In genomic region chr3:107743107-107743506, GRCm38 (mm10) we compare ENCODE assay signal across 13 mouse cellular contexts. TPM values are rescaled to one million over a fixed set of nuclear protein-coding genes. Genes with fewer than 3 reads are reported as not detected.
A peak's percentile ranks its signal among the peaks of the same experiment; 100 is the strongest.
DNase-seq lines count a peak whose midpoint lies in the region; ATAC-seq and TF ChIP-seq lines count a peak whose summit lies in the region.
"Had no signal": no experiment of that assay in that cellular context is flagged by ENCODE, and none has a peak within 500 bp of the region (broad histone marks: within the 10 kb centered on the region; RNA-seq: fewer than 3 reads in every experiment).

No protein-coding gene starts in this region.

- H3K4me3 ChIP-seq in heart, embryonic 13.5 days = no peak overlapping the region
- no peak overlapping the region for H3K4me3 ChIP-seq in lung, adult 2 months (replicated peaks; ENCODE audit: extremely low read depth, low read depth, low read length)
- H3K4me3 ChIP-seq in embryonic facial prominence, embryonic 10.5 days = no peak overlapping the region
- no peak overlapping the region for H3K4me3 ChIP-seq in left cerebral cortex, adult 2 months
- H3K4me3 ChIP-seq: megakaryocyte, embryonic 14.5 days; myocyte; stomach, embryonic 15.5 days had no signal

- no peak for ATAC-seq in heart, embryonic 13.5 days (ENCODE audit: extremely low read depth, insufficient number of reproducible peaks, low FRiP score, low TSS enrichment)

- H3K36me3 ChIP-seq in heart, embryonic 13.5 days = peaks cover 44% of the 10 kb centered on the region
- peaks cover 39% of the 10 kb centered on the region for H3K36me3 ChIP-seq in embryonic facial prominence, embryonic 10.5 days (replicated peaks)

- no peaks in the 10 kb centered on the region for H3K27me3 ChIP-seq in heart, embryonic 13.5 days (replicated peaks)
- no peaks in the 10 kb centered on the region for H3K27me3 ChIP-seq in embryonic facial prominence, embryonic 10.5 days (replicated peaks; ENCODE audit: low read depth, poor library complexity, severe bottlenecking)
- H3K27me3 ChIP-seq: stomach, embryonic 15.5 days had no signal

- H3K27ac ChIP-seq in heart, embryonic 13.5 days (replicated peaks) = 0 out of 2 replicates have a peak overlapping the region, but pooled peaks have one; percentile 21
- H3K27ac ChIP-seq in embryonic facial prominence, embryonic 10.5 days (replicated peaks) = peak overlapping the region; percentile 85
- H3K27ac ChIP-seq in left cerebral cortex, adult 2 months = no peak overlapping the region
- H3K27ac ChIP-seq: stomach, embryonic 15.5 days had no signal

- H3K9ac ChIP-seq in heart, embryonic 13.5 days = no peak overlapping the region
- H3K9ac ChIP-seq: stomach, embryonic 15.5 days had no signal

- H3K4me1 ChIP-seq in heart, embryonic 13.5 days = peaks cover 51% of the 10 kb centered on the region
- H3K4me1 ChIP-seq in lung, adult 2 months (ENCODE audit: control insufficient read depth, insufficient read depth, low read length) = 0 out of 2 replicates have a peak, but pooled peaks cover 3% of the 10 kb centered on the region
- peaks cover 48% of the 10 kb centered on the region for H3K4me1 ChIP-seq in embryonic facial prominence, embryonic 10.5 days

- TF ChIP-seq CTCF in lung, adult 2 months (IDR thresholded peaks at IDR 0.05; ENCODE audit: insufficient read depth, low read length) = no peak
- TF ChIP-seq CTCF in left cerebral cortex, adult 2 months (IDR thresholded peaks at IDR 0.05) = no peak

- TF ChIP-seq POLR2A in lung, adult 2 months (IDR thresholded peaks at IDR 0.05; ENCODE audit: borderline replicate concordance, extremely low read depth, low read depth, low read length) = no peak

- H3K9me3 ChIP-seq in heart, embryonic 13.5 days = no peaks in the 10 kb centered on the region
- H3K9me3 ChIP-seq in embryonic facial prominence, embryonic 10.5 days = no peaks in the 10 kb centered on the region
- H3K9me3 ChIP-seq: megakaryocyte, embryonic 14.5 days; stomach, embryonic 15.5 days had no signal

- 7% methylated on average over 3 of the region's 3 CpGs for WGBS in heart, embryonic 13.5 days
- WGBS in lung, adult 2 months = 26% methylated on average over 3 of the region's 3 CpGs
- 29% methylated on average over 3 of the region's 3 CpGs for WGBS in embryonic facial prominence, embryonic 10.5 days

- intact Hi-C loops in left cerebral cortex, adult 2 months (cut with DNase I) = no loop called here

- no peak for DNase-seq in heart, adult 8-10 months (ENCODE audit: low spot score)
- peak; percentile 40 for DNase-seq in lung, postnatal 10 days
- DNase-seq in lung, adult 2 months = no peak
- DNase-seq in embryonic facial prominence, embryonic 10.5 days (ENCODE audit: low spot score) = peak; percentile 7
- peak; percentile 56 to 71 for DNase-seq in kidney, postnatal 4 days
- no peak for DNase-seq in left cerebral cortex, adult 2 months (ENCODE audit: extremely low spot score in 1 of 2, low spot score in 2 of 2)
- DNase-seq: cerebellum, adult 11 months; gastrocnemius, postnatal 14 days had no signal

- no peak overlapping the region for H3K4me2 ChIP-seq in heart, embryonic 13.5 days
- H3K4me2 ChIP-seq: liver, embryonic 11.5 days; stomach, embryonic 15.5 days had no signal

RNA-seq across cellular contexts. Expression of gene Csf1, which starts 17.2 kb away (rescaled TPM):
- polyA plus RNA-seq in heart, embryonic 13.5 days (2015; fragmentation: Nextera tagmentation; extraction: Ambion mirVana) = 8.3 and 11.6 TPM in 2 replicates
- total RNA-seq in heart, adult 8-10 months (2022) = 10 to 100 TPM; 43.5 to 56.6 (median 51.5) TPM
- 27.8 and 32.5 TPM in 2 replicates for polyA plus RNA-seq in lung, adult 2 months (2012; rRNA removed)
- 3.8 and 4.4 TPM in 2 replicates for polyA plus RNA-seq in embryonic facial prominence, embryonic 10.5 days (2016; fragmentation: Nextera tagmentation; extraction: Ambion mirVana)
- 10 to 100 TPM; 12.6 to 13.2 TPM for total RNA-seq in left cerebral cortex, adult 2 months (2021)

RNA-seq across cellular contexts. Expression of gene Ahcyl1, which starts 46.7 kb away (rescaled TPM):
- 45.8 and 48.9 TPM in 2 replicates for polyA plus RNA-seq in heart, embryonic 13.5 days (2015; fragmentation: Nextera tagmentation; extraction: Ambion mirVana)
- 10 to 100 TPM; 76.2 to 87.9 (median 83.4) TPM for total RNA-seq in heart, adult 8-10 months (2022)
- polyA plus RNA-seq in lung, adult 2 months (2012; rRNA removed) = 33.7 and 53.1 TPM in 2 replicates
- 88.7 and 88.8 TPM in 2 replicates for polyA plus RNA-seq in embryonic facial prominence, embryonic 10.5 days (2016; fragmentation: Nextera tagmentation; extraction: Ambion mirVana)
- 100 to 1,000 TPM; 332 to 340 TPM for total RNA-seq in left cerebral cortex, adult 2 months (2021)

Comparison
In these comparisons a context has a peak if more than half of its experiments do, and no peak if none do; other contexts are left out.
1. DNase-seq: peak in lung, postnatal 10 days (single experiment), embryonic facial prominence, embryonic 10.5 days (single experiment) and kidney, postnatal 4 days (2 of 2); none in heart, adult 8-10 months (single experiment), lung, adult 2 months (single experiment) and left cerebral cortex, adult 2 months (0 of 2).